Mouse (Mus musculus) MEL (cell line): ENCODE results near the gene Parp4.

ENCODE experiments used
- CTCF ChIP-seq, 3 experiments: IDR thresholded peaks in 2 of 3; conservative IDR thresholded peaks in 1 of 3; 2 replicates each; pipeline ENCODE4 v1.5.1; 2011 to 2012; ENCODE audit warnings: low read length in 3 of 3, low read depth in 2 of 3, mild to moderate bottlenecking in 2 of 3, improper control_type of control experiment in 1 of 3, inconsistent platforms in 1 of 3, mixed read lengths in 1 of 3, moderate library complexity in 1 of 3; ENCODE audit not compliant: control insufficient read depth in 1 of 3, insufficient read depth in 1 of 3, poor library complexity in 1 of 3, severe bottlenecking in 1 of 3
- HCFC1 ChIP-seq: IDR thresholded peaks from 2 replicates; pipeline ENCODE4 v1.6.1; 2012; ENCODE audit warnings: low read depth, mild to moderate bottlenecking, inconsistent platforms, low read length, improper control_type of control experiment, moderate library complexity
- NELFE ChIP-seq: IDR thresholded peaks from 2 replicates; pipeline ENCODE4 v1.6.1; 2011; ENCODE audit warnings: low read depth, low read length, improper control_type of control experiment
- POLR2A ChIP-seq, 2 experiments: IDR thresholded peaks; 2 replicates each; pipeline ENCODE4 v1.6.1; 2011 to 2012; ENCODE audit warnings: low read length in 2 of 2, mild to moderate bottlenecking in 2 of 2, control low read depth in 1 of 2, improper control_type of control experiment in 1 of 2, low read depth in 1 of 2, moderate library complexity in 1 of 2; ENCODE audit not compliant: control insufficient read depth in 1 of 2, insufficient read depth in 1 of 2, poor library complexity in 1 of 2
- RCOR1 ChIP-seq: IDR thresholded peaks from 2 replicates; pipeline ENCODE4 v1.6.1; 2012; ENCODE audit warnings: low read depth, mild to moderate bottlenecking, inconsistent platforms, low read length, improper control_type of control experiment
- SIN3A ChIP-seq: IDR thresholded peaks from 2 replicates; pipeline ENCODE4 v1.6.1; 2012; ENCODE audit warnings: low read length, improper control_type of control experiment, inconsistent platforms

GRCm38 (mm10) chr14:56605136-56605535 lies 29.7 kb downstream of the Parp4 start:
- TF ChIP-seq CTCF (IDR thresholded peaks at IDR 0.05 in 2 of 3, conservative IDR thresholded peaks at IDR 0.05 in 1 of 3; ENCODE audit: control insufficient read depth in 1 of 3, insufficient read depth in 1 of 3, low read depth in 2 of 3, low read length in 3 of 3, poor library complexity in 1 of 3, severe bottlenecking in 1 of 3): no peak
- no peak for TF ChIP-seq POLR2A (IDR thresholded peaks at IDR 0.05; ENCODE audit: control insufficient read depth in 1 of 2, insufficient read depth in 1 of 2, low read depth in 1 of 2, low read length in 2 of 2, poor library complexity in 1 of 2)
- no peak for TF ChIP-seq RCOR1
- TF ChIP-seq NELFE: no peak
- no peak for TF ChIP-seq HCFC1
- no peak for TF ChIP-seq SIN3A
